Mouse (Mus musculus): ENCODE results near the gene Plekhg6. TPM values are rescaled to one million over a fixed set of nuclear protein-coding genes. Genes with fewer than 3 reads are reported as not detected.
A peak's percentile ranks its signal among the peaks of the same experiment; 100 is the strongest.

Plekhg6 gene
- total and polyA plus RNA-seq, 2 experiments from 2014 or later, result 0.16 to 1.00 TPM

GRCm38 (mm10) chr6:125361467-125362291, 18.9 kb downstream of the Plekhg6 start:
- Histone ChIP-seq H3K4me3 (ENCODE audit: low read depth, low read length) (peak overlapping the region; percentile 28), H3K9ac (peak overlapping the region; percentile 39), H3K4me1 (ENCODE audit: insufficient read depth) (no peaks in the 10 kb centered on the region; the same call in 1 of the 2 replicates), H3K9me3 (ENCODE audit: low read length) (no peaks in the 10 kb centered on the region), H3K36me3 (ENCODE audit: insufficient read depth) (no peaks in the 10 kb centered on the region), H3K27me3 (ENCODE audit: insufficient read depth, low read length) (peaks cover 19% of the 10 kb centered on the region), H3K4me2 (ENCODE audit: low read depth) (peak overlapping the region; percentile 52), H3K27ac (ENCODE audit: low read depth, low read length) (no peak overlapping the region)
- peak; percentile 71 for ATAC-seq
- peak; percentile 57 for TF ChIP-seq CTCF (IDR thresholded peaks at IDR 0.05; ENCODE audit: low read depth)
- WGBS, result 9% methylated on average over 38 of the region's 38 CpGs
- DNase-seq, result peak; percentile 76

DNA sequence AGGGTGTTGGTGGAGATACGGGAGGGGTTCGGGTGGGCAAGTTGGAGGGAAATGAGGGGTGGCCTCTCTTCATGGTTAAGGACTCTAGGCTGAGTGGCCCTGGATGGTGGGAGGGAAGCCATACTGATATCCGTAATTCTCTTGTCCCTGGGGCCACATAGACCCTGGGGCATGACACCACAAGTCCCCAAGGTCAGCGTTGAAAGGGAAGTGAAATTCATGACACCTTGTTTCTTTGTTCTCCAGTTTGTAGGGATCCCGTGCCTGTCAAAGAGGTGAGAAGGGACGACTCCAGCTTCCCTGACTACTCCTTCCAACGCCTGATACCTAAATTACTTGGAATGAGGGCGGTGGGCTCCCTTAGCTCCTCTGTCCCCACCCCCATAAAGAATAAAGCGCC, 19.7 kb downstream of the Plekhg6 start:
- TF ChIP-seq CTCF (IDR thresholded peaks at IDR 0.05; ENCODE audit: low read depth), result no peak
- WGBS, result 64% methylated on average over 9 of the region's 9 CpGs
- H3K4me2 ChIP-seq (ENCODE audit: low read depth), result peak overlapping the region; percentile 52; the same call in 1 of the 2 replicates

DNA sequence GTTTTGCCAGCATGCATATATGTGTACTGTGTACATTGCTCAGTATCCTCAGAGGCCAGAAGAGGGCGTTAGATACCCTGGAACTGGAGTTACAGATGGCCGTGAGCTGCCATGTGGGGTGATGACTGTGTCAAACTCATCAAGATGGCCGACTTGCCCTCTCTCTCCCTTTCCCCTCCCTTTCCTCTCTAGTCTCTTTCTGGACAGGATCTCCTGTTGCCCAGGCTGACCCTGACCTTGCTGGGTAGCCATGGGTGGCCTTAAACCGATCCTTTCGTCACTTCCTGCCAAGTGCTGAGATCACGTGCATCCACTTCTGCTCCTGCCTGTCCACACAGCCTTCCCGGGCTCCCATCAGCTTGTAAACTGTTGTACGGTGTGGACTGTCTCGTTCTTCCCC, 20.6 kb downstream of the Plekhg6 start:
- H3K4me3 ChIP-seq (ENCODE audit: low read depth, low read length), result no peak overlapping the region
- no peak overlapping the region for H3K9ac ChIP-seq
- peaks cover 18% of the 10 kb centered on the region for H3K27me3 ChIP-seq (ENCODE audit: insufficient read depth, low read length)
- H3K4me1 ChIP-seq (ENCODE audit: insufficient read depth), result no peaks in the 10 kb centered on the region; the same call in 1 of the 2 replicates
- H3K9me3 ChIP-seq (ENCODE audit: low read length), result no peaks in the 10 kb centered on the region
- no peak overlapping the region for H3K4me2 ChIP-seq (ENCODE audit: low read depth)
- no peak for TF ChIP-seq CTCF (IDR thresholded peaks at IDR 0.05; ENCODE audit: low read depth)
- H3K27ac ChIP-seq (ENCODE audit: low read depth, low read length), result no peak overlapping the region
- WGBS, result 64% methylated on average over 9 of the region's 9 CpGs
- ATAC-seq, result no peak
- DNase-seq, result no peak
- H3K36me3 ChIP-seq (ENCODE audit: insufficient read depth), result no peaks in the 10 kb centered on the region

More for the DNA sequence above, 19.7 kb downstream of the Plekhg6 start:
- Histone ChIP-seq H3K4me1 (ENCODE audit: insufficient read depth) (no peaks in the 10 kb centered on the region; the same call in 1 of the 2 replicates), H3K9me3 (ENCODE audit: low read length) (no peaks in the 10 kb centered on the region), H3K9ac (no peak overlapping the region), H3K27me3 (ENCODE audit: insufficient read depth, low read length) (peaks cover 19% of the 10 kb centered on the region), H3K36me3 (ENCODE audit: insufficient read depth) (no peaks in the 10 kb centered on the region), H3K27ac (ENCODE audit: low read depth, low read length) (no peak overlapping the region), H3K4me3 (ENCODE audit: low read depth, low read length) (no peak overlapping the region)
- ATAC-seq (no peak), DNase-seq (no peak)

DNA sequence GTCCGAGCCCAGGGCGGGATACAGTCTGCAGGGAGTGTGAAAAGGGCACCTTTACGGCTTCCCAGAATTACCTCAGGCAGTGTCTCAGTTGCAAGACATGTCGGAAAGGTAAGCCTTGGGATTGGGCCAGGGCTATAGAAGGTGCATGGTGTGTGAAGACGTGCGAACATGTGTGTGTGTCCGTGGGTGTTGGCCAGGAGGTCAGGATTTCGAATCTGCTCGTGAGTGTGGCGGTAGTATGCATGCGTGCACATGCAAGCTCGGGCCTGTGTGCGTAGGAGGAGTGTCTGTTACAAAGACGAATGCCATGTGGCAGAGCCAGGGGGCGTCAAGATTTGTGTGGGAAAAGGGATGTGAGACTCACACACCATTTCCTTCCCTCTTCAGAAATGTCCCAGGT, 23.3 kb downstream of the Plekhg6 start:
- no peak for TF ChIP-seq CTCF (IDR thresholded peaks at IDR 0.05; ENCODE audit: low read depth)
- Histone ChIP-seq H3K36me3 (ENCODE audit: insufficient read depth) (no peaks in the 10 kb centered on the region), H3K4me3 (ENCODE audit: low read depth, low read length) (no peak overlapping the region), H3K27me3 (ENCODE audit: insufficient read depth, low read length) (no peaks in the 10 kb centered on the region), H3K9ac (no peak overlapping the region), H3K4me1 (ENCODE audit: insufficient read depth) (no peaks in the 10 kb centered on the region), H3K4me2 (ENCODE audit: low read depth) (no peak overlapping the region), H3K27ac (ENCODE audit: low read depth, low read length) (no peak overlapping the region), H3K9me3 (ENCODE audit: low read length) (no peaks in the 10 kb centered on the region)
- DNase-seq (no peak), ATAC-seq (no peak)
- WGBS, result 89% methylated on average over 15 of the region's 15 CpGs

GRCm38 (mm10) chr6:125356264-125356663, 24.3 kb downstream of the Plekhg6 start:
- Histone ChIP-seq H3K9me3 (ENCODE audit: low read length) (no peaks in the 10 kb centered on the region), H3K4me2 (ENCODE audit: low read depth) (no peak overlapping the region), H3K9ac (no peak overlapping the region), H3K4me1 (ENCODE audit: insufficient read depth) (no peaks in the 10 kb centered on the region), H3K4me3 (ENCODE audit: low read depth, low read length) (no peak overlapping the region), H3K27ac (ENCODE audit: low read depth, low read length) (no peak overlapping the region), H3K27me3 (ENCODE audit: insufficient read depth, low read length) (no peaks in the 10 kb centered on the region), H3K36me3 (ENCODE audit: insufficient read depth) (no peaks in the 10 kb centered on the region)
- 55% methylated on average over 8 of the region's 8 CpGs for WGBS
- TF ChIP-seq CTCF (IDR thresholded peaks at IDR 0.05; ENCODE audit: low read depth), result no peak
- DNase-seq, result no peak
- no peak for ATAC-seq

DNA sequence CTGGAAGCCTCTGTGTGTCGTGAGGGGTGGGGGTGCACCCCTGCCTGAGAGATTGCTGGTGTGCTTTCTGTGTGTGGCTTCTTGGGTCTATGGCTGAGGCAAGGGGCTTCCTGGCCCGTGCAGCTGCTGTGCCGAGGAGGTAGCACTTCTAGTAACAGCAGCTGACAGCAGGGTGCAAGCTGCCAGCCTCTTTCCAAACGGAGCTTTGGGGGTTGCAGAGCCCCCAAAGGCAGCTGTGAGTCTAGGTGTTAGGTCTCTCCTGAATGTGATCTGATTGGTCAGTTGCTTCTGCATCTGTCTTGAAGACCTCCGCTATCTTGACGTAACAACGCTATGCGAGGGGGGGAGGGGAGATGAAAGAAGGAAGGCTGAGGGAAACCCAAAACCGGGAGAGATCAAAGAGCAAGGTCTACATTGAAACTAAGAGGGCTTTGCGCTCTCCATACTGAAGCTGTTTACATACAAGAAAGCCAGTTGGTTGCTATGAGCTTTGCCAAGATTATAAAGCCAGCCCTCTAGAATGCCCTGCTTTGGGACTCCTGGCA, 25.3 kb downstream of the Plekhg6 start:
- WGBS, result 12% methylated on average over 10 of the region's 10 CpGs
- DNase-seq (no peak), ATAC-seq (peak; percentile 33; the same call in 1 of the 2 replicates)
- H3K4me2 ChIP-seq (ENCODE audit: low read depth), result peak overlapping the region; percentile 5; the same call in 1 of the 2 replicates
- no peak overlapping the region for H3K27ac ChIP-seq (ENCODE audit: low read depth, low read length)
- H3K36me3 ChIP-seq (ENCODE audit: insufficient read depth), result no peaks in the 10 kb centered on the region
- H3K4me3 ChIP-seq (ENCODE audit: low read depth, low read length), result no peak overlapping the region
- no peaks in the 10 kb centered on the region for H3K9me3 ChIP-seq (ENCODE audit: low read length)
- H3K27me3 ChIP-seq (ENCODE audit: insufficient read depth, low read length), result no peaks in the 10 kb centered on the region
- H3K4me1 ChIP-seq (ENCODE audit: insufficient read depth), result no peaks in the 10 kb centered on the region
- no peak overlapping the region for H3K9ac ChIP-seq
- no peak for TF ChIP-seq CTCF (IDR thresholded peaks at IDR 0.05; ENCODE audit: low read depth)

Data from forebrain, postnatal 0 days (tissue).